Mouse (Mus musculus): ENCODE measurements around the gene Klk1b22.
"Not testable (repeated sequence)": the region's sequence is repeated elsewhere in the genome, so short reads cannot be mapped to it uniquely, and the experiment has no call there.

The Klk1b22 gene

GRCm38 (mm10) chr7:44112373-44112772, at the start of gene Klk1b22:
TSS of gene Klk1b22 (plus strand) at chr7:44112673.
- no peak for DNase-seq

DNA sequence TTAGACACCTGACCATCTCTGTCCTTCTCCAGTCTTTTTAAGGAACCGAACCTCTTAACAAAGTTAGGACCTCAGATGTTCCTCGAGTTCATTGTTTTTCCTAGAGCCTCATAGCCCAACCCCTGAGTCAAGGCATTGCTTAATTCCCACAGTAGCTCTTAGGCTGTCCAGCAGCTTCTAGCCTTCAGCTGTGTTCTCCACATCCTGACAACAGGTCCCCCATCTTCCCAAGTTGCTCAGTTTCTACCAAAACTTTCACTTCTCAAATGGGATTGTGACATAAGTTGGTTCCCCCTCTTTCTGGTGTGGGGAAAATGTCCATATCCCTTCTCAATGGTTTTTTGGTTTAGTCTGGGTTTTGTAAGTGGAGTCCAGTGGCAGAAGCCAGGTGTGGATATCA, 40.4 kb upstream of the Klk1b22 start:
- DNase-seq: no peak

DNA sequence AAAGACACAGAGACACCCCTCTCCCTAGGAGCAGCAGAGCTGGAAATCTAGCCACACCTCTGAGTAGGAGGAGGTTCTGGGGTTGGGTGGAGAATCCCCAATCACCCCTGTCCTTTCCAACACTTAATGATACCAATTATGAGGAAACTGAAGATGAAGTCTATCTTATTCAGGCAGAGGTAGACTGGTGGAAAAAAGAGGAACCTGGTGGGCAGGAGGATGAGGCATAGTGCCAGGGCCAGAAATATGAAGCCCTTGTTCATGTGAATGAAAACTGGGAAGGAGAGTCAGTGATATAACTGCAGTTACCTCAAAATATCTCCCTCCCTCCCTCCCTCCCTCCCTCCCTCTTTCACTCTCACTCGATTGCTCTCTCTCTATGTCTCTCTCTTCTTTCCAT, 34.8 kb upstream of the Klk1b22 start:
- DNase-seq: no peak

DNA sequence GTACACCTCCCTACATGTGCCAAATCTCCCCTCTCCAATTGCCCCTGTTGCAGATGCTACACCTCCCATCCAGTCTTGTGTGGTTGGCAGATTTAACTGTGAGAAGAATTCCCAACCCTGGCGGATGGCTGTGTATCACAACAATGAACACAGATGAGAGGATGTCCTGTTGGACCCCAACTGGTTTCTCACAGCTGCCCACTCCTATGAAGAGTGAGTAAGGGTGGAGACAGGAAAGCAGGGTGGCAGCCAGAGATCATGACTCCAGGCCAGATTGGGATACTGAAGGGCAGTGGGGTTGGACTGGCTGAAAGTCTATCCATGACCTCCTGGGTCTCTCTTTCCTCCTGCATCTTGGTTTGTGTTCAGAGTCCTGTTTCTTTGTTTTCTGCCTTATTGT, 16.4 kb upstream of the Klk1b22 start:
- no peak for DNase-seq

GRCm38 (mm10) chr7:44102028-44102427, 10.4 kb upstream of the Klk1b22 start, which contains the start of gene Klk1b21:
TSS of gene Klk1b21 (plus strand) at chr7:44102328.
- not testable (repeated sequence) for DNase-seq

DNA sequence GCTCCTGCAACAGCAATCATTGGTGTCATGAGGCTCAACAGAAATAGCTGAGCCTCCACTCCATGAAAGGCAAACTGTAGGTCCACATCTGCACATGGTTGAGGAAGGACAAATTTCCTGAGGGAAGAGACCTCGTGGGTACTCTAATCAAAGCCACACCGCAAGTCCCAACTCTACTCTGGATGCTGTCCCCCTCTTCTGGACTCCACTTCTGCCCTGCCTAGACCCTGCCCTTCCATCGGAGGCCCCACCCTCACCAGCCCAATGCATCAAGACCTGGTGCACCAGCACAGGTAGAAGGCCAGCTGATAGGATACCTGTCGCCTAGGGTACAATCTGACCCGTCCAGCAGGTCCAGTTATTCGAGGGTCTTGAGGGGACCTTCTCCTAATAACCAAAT, 11.0 kb downstream of the Klk1b22 start:
- DNase-seq: no peak

GRCm38 (mm10) chr7:44136467-44136866, 24.0 kb downstream of the Klk1b22 start, which contains the start of gene Klk1b16:
TSS of gene Klk1b16 (plus strand) at chr7:44136767.
- DNase-seq: no peak
